Mouse (Mus musculus) limb, embryonic 11.5 days (tissue): ENCODE measurements around the gene Tmem38b. TPM values are rescaled to one million over a fixed set of nuclear protein-coding genes. Genes with fewer than 3 reads are reported as not detected.

Experiments
- ATAC-seq: fragments of 200-750 bp; cut with Nextera tagmentation; 2 replicates; pipeline ENCODE4 v1.8.0; 2017; ENCODE audit warnings: low read depth; ENCODE audit not compliant: insufficient number of reproducible peaks, low FRiP score, low TSS enrichment
- DNase-seq: peaks from one replicate; pipeline ENCODE4 v3.0.0-alpha.2; 2015; ENCODE audit warnings: low spot score
- H3K27ac ChIP-seq: fragments of 300-500 bp; sonication (generic); replicated peaks from 2 replicates; pipeline ENCODE4 v1.5.1; 2014; ENCODE audit warnings: low read depth, mild to moderate bottlenecking, low read length
- H3K27me3 ChIP-seq: fragments of 300-500 bp; sonication (generic); 2 replicates; pipeline ENCODE4 v1.6.1; 2014; ENCODE audit warnings: mild to moderate bottlenecking, low read length, mixed read lengths; ENCODE audit not compliant: control insufficient read depth, insufficient read depth
- H3K36me3 ChIP-seq: fragments of 300-500 bp; sonication (generic); 2 replicates; pipeline ENCODE4 v1.6.1; 2014; ENCODE audit warnings: mild to moderate bottlenecking, low read length, moderate library complexity, mixed read lengths; ENCODE audit not compliant: control insufficient read depth, insufficient read depth
- H3K4me1 ChIP-seq: fragments of 300-500 bp; sonication (generic); 2 replicates; pipeline ENCODE4 v1.6.1; 2014; ENCODE audit warnings: low read length, mixed read lengths; ENCODE audit not compliant: control insufficient read depth, insufficient read depth
- H3K4me2 ChIP-seq: fragments of 300-500 bp; sonication (generic); 2 replicates; pipeline ENCODE4 v1.6.1; 2014; ENCODE audit warnings: low read depth, mild to moderate bottlenecking, moderate library complexity; ENCODE audit not compliant: severe bottlenecking
- H3K4me3 ChIP-seq: fragments of 300-500 bp; sonication (generic); 2 replicates; pipeline ENCODE4 v1.5.1; 2014; ENCODE audit warnings: low read depth, low read length
- H3K9ac ChIP-seq: fragments of 300-500 bp; sonication (generic); 2 replicates; pipeline ENCODE4 v1.6.1; 2014; ENCODE audit warnings: mild to moderate bottlenecking, low read length
- H3K9me3 ChIP-seq: fragments of 300-500 bp; sonication (generic); 2 replicates; pipeline ENCODE4 v1.6.1; 2016; ENCODE audit warnings: low read length; ENCODE audit not compliant: control insufficient read depth
- WGBS: fragments of 180-500 bp; shearing (Covaris S2); extraction: QIAGEN DNeasy Blood & Tissue Kit; methylation state at CpG from one replicate; pipeline ENCODE4 v1.1.7; 2014; 5-methylcytosine and 5-hydroxymethylcytosine counted together
- polyA plus RNA-seq: library from polyadenylated mRNA; unstranded; fragments of >200 nt; fragmentation: Nextera tagmentation; extraction: Ambion mirVana; gene quantifications from 2 replicates; pipeline ENCODE4 v1.2.1, GENCODE M21; 2014

The Tmem38b gene
- polyA plus RNA-seq, 1 experiment from 2014 or later: 5.4 TPM

DNA sequence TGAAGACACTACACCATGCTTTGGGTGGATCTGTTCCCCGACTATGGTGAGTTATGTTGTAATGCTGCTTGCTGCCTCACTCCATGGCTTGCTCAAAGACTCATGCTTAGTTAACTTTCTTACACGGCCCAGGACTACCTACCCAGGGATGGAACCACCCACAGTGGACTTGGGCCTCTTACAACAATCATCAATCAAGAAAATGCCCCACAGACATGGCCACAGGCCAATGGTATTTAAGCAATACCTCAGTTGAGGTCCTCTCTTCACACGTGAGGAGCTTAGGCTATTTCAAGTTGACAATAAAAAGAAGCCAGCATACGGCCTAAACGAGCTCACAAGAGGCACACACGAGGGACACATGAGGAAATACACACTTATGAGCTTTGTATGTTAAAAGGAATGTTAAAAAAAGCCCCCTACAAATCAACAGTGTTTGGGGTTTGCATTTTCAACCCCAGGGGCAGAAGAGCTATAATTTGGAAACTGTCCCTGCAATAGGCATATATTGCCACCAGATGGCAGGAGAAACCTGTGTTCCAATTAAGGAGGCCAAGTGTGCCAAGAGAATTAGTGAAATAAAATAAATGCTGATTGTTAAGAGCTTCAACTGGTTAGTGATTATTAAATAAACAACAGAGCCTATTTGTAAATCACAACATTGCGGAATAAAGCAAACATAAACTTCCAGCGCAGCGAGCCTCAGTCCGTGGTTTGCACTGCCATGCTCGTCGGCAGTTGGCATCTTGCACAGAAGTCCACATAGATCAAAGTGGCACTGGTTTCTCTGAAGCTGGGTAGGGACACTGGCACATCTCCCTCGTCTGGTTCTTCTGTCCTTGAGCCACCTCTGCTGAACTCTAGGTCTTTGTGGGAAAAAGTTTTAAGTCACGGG lies 58.8 kb downstream of the Tmem38b start:
- DNase-seq (peak; percentile 57), ATAC-seq (no peak)
- Histone ChIP-seq H3K9me3 (no peaks in the 10 kb centered on the region), H3K4me3 (no peak overlapping the region), H3K27ac (no peak overlapping the region), H3K36me3 (no peaks in the 10 kb centered on the region), H3K9ac (no peak overlapping the region), H3K4me1 (no peaks in the 10 kb centered on the region), H3K4me2 (no peak overlapping the region), H3K27me3 (no peaks in the 10 kb centered on the region)
- 70% methylated on average over 14 of the region's 14 CpGs for WGBS

DNA sequence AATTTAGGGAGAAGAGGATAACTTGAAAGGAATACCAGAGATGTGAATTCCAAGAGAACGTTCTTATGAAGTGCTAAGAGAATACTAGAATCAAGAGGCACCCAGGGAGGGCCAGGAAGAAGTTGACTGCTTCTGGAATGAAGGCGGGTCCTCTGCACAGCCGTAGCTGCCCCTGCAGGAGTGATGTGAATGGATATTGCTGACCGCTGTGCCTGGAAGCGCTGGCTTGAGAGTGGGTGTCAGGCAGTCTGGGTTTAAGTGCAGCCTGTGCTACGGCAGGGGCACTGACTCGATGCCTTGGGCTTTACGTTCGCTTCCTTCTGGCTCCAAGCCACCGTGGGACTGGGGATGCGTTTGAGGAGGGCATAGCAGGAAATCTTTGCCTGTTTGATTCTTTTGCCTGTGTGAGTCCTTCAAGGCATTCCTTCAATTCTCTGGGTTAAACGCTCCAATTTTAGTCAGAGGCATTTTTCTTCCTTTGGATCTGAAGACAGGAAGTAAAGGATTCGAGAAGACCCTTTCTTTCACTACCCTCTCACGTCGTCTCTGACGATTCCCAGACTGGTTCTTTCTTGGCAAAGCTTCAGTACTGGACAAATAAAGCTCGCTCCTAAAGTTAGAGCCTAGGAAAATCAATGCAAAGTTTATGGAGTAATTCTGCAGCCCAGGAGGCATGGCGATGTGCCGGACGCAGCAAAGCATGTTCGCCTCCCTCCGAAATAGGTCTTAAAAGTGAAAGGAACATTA lies 60.7 kb downstream of the Tmem38b start:
- ATAC-seq (no peak), DNase-seq (no peak)
- 41% methylated on average over 22 of the region's 22 CpGs for WGBS
- H3K27ac ChIP-seq: no peak overlapping the region
- H3K4me3 ChIP-seq: no peak overlapping the region
- H3K36me3 ChIP-seq: no peaks in the 10 kb centered on the region
- 0 out of 2 replicates have a peak overlapping the region, but pooled peaks have one; percentile 19 for H3K9ac ChIP-seq
- H3K27me3 ChIP-seq: no peaks in the 10 kb centered on the region
- H3K4me2 ChIP-seq: peak overlapping the region; percentile 24; the same call in 1 of the 2 replicates
- no peaks in the 10 kb centered on the region for H3K9me3 ChIP-seq
- no peaks in the 10 kb centered on the region for H3K4me1 ChIP-seq

DNA sequence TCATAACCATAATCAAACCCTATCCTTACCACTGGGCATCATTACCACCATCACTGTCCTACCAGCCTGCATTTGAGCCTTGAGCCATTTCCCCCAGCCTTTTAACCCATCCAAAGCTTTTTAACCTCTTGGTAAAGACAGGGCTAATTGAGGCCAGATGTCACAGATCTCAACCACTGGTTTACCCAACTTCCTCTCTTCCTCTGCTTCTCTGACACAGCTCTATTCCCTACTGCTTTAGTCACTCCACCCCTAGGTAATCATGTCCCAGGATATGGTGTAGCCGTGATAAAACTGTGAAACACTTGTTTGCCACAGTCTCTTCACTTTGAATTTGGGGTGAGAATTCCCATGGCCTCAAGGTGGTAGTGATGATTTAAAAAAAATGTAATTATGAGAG lies 69.5 kb downstream of the Tmem38b start:
- WGBS: 47% methylated on average over 1 of the region's 1 CpGs
- Histone ChIP-seq H3K4me1 (no peaks in the 10 kb centered on the region), H3K9me3 (no peaks in the 10 kb centered on the region), H3K4me2 (no peak overlapping the region), H3K4me3 (no peak overlapping the region), H3K36me3 (no peaks in the 10 kb centered on the region), H3K9ac (no peak overlapping the region), H3K27ac (no peak overlapping the region), H3K27me3 (no peaks in the 10 kb centered on the region)
- ATAC-seq (no peak), DNase-seq (no peak)

DNA sequence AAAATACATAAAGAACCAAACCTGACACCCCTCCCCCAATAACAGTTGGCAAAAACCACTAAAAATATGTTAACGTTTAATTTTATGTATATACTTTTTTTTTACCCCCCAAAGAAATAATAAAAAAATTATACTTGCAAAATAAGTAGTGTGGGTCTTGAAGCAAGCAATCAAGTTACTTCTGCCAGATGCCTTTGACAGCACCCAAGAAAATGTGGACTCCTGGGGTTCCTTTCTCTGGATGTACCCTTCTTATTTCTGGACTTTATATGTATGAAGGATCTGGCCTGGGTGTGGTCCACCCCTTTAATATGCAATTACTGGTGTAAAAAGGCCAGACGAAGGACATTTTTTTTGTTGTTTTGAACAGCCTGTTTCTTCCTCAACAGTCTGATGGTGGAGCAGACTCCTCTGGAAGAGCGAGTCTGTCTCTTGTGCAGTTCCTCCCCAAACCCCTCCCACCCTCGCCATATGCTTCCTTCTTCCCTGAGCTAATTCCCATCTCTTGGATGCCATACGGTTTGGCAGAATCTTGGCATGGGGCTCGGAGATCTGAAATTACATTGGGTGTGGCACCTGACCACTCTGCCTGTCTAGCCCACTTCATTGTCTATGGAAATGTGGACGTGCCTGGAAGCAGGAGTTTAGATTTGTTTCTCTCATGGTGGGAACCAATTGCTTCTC lies 70.4 kb downstream of the Tmem38b start:
- Histone ChIP-seq H3K4me3 (no peak overlapping the region), H3K4me1 (no peaks in the 10 kb centered on the region), H3K9me3 (no peaks in the 10 kb centered on the region), H3K36me3 (no peaks in the 10 kb centered on the region), H3K9ac (no peak overlapping the region), H3K27me3 (no peaks in the 10 kb centered on the region), H3K27ac (no peak overlapping the region), H3K4me2 (no peak overlapping the region)
- WGBS: 86% methylated on average over 7 of the region's 7 CpGs
- DNase-seq (no peak), ATAC-seq (no peak)

DNA sequence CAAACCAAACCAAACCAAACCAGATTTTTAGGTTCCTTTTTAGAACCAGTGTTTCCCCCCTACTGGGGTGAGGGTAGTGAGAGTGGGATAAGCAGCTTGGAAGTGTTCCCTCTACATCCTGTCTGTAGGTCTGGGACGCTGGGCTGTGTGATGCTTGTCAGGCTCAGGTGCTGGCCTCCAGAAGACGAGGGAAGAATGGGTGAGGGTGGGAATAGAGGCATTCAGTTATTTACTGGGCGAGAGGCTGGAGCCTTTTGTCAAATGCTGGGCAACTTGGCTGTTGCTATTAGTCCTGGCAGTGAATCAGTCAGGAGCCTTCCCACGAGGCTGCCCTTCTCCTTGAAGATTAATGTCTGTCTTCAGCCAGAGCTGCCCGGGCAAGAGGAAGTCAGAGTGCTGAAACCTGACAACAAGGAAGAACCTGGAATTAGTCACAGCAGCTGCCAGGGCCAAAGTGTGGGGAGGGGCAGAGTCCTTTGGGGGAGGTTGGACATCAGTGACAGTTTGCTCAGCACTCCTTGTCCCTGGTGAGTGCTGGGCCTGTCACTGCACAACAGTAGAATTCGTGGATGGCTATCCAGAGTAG lies 74.6 kb downstream of the Tmem38b start:
- Histone ChIP-seq H3K9me3 (no peaks in the 10 kb centered on the region), H3K9ac (no peak overlapping the region), H3K4me2 (no peak overlapping the region), H3K4me1 (no peaks in the 10 kb centered on the region), H3K36me3 (no peaks in the 10 kb centered on the region), H3K27me3 (no peaks in the 10 kb centered on the region), H3K27ac (no peak overlapping the region), H3K4me3 (no peak overlapping the region)
- WGBS: 34% methylated on average over 6 of the region's 6 CpGs
- DNase-seq (no peak), ATAC-seq (no peak)

DNA sequence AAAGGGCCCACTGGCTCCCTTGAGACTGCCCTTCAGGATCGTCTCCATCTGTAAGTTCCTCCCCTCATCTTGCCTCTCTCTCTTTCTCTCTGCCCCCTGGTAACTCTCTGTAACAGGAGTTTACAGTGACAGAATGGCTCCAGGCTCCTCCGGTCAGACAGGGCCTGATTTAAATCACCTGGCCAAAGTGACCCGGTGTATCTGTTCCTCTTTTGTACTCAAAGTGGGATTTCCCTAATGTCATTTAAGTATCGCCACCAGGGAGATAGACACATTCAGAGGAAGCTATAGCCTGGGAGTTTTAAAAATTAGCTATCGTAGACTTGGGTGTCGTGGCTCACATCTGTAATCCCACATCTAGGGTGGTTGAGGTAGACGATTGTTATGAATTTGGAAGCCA lies 78.5 kb downstream of the Tmem38b start:
- Histone ChIP-seq H3K36me3 (no peaks in the 10 kb centered on the region), H3K9ac (no peak overlapping the region), H3K27me3 (no peaks in the 10 kb centered on the region), H3K4me1 (no peaks in the 10 kb centered on the region), H3K4me3 (no peak overlapping the region), H3K4me2 (no peak overlapping the region), H3K9me3 (no peaks in the 10 kb centered on the region), H3K27ac (no peak overlapping the region)
- WGBS: 81% methylated on average over 7 of the region's 7 CpGs
- ATAC-seq: no peak
- DNase-seq: no peak

DNA sequence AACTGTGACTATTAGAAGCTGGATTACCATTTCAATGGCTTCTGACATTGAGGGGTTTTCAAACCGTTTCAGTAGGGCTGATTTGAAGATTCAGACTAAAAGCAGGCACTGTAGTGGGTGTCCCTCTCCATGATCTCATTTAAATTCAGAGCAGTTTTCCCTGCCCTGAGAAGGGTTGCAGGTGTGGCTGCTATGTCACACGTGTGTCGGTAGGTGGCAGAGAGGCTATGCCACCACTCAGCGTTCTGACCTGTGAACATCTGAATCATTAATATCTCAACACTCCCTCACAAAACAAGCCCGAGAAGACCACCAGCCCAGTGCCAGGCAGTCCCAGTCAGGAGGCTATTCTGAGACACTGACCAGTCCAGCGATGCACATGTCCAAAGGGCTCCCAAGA lies 79.7 kb downstream of the Tmem38b start:
- Histone ChIP-seq H3K4me1 (no peaks in the 10 kb centered on the region), H3K27me3 (no peaks in the 10 kb centered on the region), H3K9me3 (no peaks in the 10 kb centered on the region), H3K9ac (no peak overlapping the region), H3K4me2 (no peak overlapping the region), H3K4me3 (no peak overlapping the region), H3K27ac (no peak overlapping the region), H3K36me3 (no peaks in the 10 kb centered on the region)
- WGBS: 46% methylated on average over 6 of the region's 6 CpGs
- ATAC-seq (no peak), DNase-seq (no peak)

DNA sequence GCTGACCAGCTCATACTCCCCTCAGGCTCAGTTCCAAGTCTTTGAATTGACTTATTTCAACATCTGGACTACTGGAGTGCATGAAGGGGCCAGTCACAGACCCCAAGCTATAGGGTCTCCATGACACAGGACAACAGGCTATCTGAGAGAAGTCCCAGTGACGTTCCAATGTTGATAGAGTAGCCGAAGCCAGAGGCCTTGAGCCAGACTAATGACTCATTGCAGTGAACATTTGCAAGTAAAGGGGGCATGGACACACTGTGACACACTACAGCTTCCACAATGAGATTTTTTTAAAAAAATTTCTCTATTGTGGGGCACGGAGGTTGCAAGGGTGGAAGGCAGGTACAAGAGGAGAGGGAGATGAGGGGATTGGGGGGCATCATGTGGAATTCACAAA lies 81.2 kb downstream of the Tmem38b start:
- Histone ChIP-seq H3K27ac (no peak overlapping the region), H3K9me3 (no peaks in the 10 kb centered on the region), H3K4me1 (no peaks in the 10 kb centered on the region), H3K36me3 (no peaks in the 10 kb centered on the region), H3K4me2 (no peak overlapping the region), H3K27me3 (no peaks in the 10 kb centered on the region), H3K9ac (no peak overlapping the region), H3K4me3 (no peak overlapping the region)
- ATAC-seq (no peak), DNase-seq (no peak)
- WGBS: 92% methylated on average over 3 of the region's 3 CpGs
